Mouse (Mus musculus): ENCODE measurements around the gene Zfp54.
"Not testable (repeated sequence)": the region's sequence is repeated elsewhere in the genome, so short reads cannot be mapped to it uniquely, and the experiment has no call there.

Zfp54 gene

GRCm38 (mm10) chr17:21422664-21423599 lies at the start of gene Zfp54:
Gene Zfp54, plus strand, starts transcription at chr17:21423227.
- DNase-seq (ENCODE audit: extremely low spot score): peak; percentile 67

DNA sequence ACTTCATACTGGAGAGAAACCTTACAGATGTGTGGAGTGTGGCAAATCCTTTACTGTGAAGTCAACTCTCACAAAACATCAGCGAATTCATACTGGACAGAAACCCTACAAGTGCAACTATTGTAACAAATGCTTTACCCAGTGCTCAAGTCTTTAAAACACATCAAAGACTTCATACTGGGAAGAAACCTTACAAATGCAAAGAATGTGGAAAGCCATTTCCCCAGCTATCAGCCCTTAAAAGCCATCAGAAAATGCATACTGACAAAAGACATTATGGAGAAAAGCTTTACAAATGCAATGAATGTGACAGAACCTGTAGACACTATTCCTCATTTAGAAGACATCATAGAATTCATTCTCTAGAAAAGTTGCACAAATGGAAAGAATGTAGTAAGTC lies 47.7 kb upstream of the Zfp54 start:
- DNase-seq (ENCODE audit: extremely low spot score): no peak

DNA sequence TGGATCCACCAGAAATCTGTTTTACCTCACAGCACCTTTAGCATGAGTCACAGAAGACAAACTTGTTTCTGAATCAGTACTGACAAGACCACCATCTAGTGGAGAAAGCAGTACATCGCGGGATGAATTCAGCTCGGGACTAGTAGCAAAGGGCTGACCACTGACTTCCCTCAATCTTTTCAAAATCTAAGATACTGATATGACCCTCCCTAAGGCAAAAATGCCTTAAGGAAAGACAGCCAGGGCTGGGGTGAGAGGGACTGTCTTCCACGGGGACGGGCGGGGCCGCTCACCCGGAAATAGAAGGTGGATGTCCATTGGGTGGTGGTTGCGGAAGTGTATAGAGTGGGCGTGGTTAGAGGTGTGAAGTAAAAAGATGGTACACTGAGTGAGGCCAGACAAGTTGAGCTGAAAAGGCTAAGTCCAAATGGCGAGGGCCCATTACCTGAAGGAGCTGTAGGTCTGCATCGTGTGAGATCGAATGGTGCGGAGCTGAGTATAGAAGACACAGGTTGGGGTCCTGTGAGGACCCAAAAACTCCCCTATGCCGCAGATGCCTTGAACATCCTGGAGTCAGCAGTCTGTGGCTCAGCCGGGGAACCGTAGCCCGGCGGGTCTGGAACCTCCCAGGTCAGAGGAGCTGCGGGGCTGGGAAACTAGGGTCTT lies 39.5 kb upstream of the Zfp54 start, which contains the start of gene Zfp677:
Gene Zfp677, plus strand, starts transcription at position 358 of the 666 bp plus-strand sequence.
- peak; percentile 83 for DNase-seq (ENCODE audit: extremely low spot score)

- no peak for DNase-seq (ENCODE audit: extremely low spot score)
Observed at GRCm38 (mm10) chr17:21384057-21384411, 39.0 kb upstream of the Zfp54 start.

DNA sequence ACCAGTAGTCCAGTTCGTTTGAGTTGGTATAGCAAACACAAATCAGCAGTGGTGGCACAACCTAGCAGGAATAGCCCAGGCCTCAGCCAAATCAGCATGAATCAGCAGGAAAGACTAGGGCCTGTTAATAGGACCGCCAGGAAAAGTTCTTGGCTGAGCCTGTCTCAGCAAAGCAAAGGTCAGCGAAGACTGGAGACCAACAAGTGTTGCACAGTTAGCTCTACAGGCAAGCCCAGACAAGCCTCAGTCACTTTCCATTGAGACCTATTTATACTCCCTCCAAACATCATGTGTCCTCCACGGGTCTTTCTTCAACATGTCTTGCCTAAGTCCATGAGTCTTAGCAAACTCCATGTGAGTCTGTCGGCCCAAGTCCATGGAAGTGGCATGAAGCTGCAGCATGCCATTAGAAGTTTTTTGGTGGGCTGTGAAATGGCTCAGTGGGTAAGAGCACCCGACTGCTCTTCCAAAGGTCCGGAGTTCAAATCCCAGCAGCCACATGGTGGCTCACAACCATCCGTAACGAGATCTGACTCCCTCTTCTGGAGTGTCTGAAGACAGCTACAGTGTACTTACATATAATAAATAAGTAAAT lies 15.9 kb downstream of the Zfp54 start:
- not testable (repeated sequence) for DNase-seq (ENCODE audit: extremely low spot score)

DNA sequence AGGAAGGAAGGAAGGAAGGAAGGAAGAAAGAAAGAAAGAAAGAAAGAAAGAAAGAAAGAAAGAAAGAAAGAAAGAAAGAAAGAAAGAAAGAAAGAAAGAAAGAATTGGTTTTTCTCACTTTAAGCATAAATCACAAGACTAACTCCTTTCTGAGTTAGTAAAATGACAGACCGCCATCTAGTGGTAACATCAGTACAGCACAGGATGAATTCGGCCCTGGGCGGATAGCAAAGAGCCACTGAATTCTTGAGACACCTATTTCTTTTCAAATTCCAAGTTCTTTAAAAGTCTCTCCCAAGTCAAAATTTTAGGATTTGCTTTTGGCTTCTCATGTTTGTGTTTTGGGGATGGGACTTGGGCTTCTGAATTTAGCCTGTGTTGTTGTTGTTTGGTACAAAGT lies 26.6 kb downstream of the Zfp54 start:
- peak; percentile 70 for DNase-seq (ENCODE audit: extremely low spot score)

GRCm38 (mm10) chr17:21450138-21450704 lies 27.2 kb downstream of the Zfp54 start, which contains the start of gene Zfp51:
Gene Zfp51, plus strand, starts transcription at chr17:21450374.
- DNase-seq (ENCODE audit: extremely low spot score): peak; percentile 89

GRCm38 (mm10) chr17:21463550-21463949 lies 40.5 kb downstream of the Zfp54 start:
- DNase-seq (ENCODE audit: extremely low spot score): no peak

- DNase-seq (ENCODE audit: extremely low spot score): no peak
Observed at GRCm38 (mm10) chr17:21472032-21472652, 49.1 kb downstream of the Zfp54 start.

DNA sequence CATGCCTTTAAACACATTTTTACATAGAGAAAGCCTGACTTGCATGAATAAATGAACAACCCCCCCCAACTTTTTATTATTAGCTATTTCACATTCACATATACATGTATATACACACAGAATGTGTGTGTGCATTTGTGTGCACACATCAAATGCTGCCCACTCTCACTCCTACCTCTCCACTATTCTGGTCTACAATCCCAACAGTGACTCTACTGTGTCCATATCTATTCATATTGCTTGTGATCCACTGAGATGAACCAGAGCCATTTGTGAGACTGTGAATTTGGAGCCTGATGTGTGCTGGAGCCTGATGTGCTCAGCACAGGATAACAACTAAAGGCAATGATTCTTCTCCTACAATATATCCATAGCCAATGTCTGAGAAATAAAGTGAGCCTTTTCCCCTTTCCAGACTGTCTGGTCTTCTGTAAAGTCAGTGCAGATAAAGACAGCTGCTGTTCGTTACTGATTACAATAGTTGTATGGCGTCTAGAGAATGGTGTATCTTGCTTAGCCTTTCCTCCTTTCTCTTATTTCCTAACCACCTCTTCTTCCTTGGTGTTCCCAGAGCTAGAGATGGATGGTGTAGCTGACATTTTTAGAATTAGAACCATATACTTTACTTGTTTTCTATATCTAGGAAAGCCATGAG lies 49.8 kb downstream of the Zfp54 start:
- DNase-seq (ENCODE audit: extremely low spot score): no peak

DNA sequence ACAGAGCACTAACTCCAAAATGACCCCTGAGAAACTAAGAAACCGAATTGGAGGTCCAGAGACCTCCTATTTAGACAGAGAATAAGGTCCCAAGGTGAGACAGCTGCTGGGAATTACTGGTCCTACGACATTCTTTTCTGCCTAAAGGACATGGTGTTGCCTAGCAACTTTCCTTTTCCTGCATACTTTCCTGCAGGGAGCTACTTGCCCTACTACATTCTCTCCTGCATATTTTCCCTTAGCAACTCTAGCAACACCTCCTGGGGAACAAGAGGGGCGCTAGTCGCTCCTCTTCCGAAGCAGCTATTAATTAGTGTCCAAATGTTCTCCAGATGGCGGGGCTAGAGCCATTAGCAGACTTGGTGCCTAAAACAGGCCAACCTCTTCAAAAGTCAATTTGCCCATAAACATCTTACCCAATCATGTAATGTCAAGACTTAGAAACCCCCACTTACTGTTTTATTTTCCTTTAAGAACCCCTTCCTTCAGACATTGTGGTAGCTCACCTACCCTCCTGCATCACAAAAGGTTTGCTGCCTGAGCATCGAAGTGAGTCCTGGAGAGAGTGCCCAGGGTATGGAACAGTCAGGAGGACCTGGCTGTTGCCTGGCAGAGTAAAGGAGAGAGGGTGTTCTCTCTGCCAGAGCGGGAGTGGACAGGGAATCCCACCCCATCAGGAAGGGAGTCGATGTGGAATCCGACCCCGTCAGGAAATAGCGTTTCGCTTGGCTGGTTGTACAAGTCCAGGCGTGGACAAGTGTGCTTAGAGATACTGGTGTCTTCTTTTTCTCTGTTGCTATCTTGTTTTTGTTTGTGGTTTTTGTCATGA lies 50.5 kb downstream of the Zfp54 start:
- peak; percentile 48 for DNase-seq (ENCODE audit: extremely low spot score)

DNA sequence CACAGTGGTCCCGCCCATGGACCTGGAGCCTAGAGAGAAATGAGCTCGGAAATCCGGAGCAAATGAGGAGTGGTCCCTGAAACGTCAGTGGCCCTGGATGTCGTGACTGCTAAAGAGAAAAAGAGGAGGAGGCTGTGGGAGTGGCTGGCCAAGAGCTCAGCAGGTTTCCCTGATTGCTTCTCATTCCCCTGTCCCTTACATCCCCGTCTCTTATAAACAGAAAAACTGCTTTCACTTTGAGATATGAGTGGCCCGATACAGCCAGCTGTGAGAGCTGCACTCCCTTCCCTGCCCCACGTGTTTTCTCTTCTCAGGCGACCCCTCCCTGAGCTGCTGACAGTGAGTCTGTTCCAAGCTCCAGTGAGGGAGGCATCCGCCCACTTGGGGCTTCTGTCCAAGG lies 51.7 kb downstream of the Zfp54 start:
- not testable (repeated sequence) for DNase-seq (ENCODE audit: extremely low spot score)

DNA sequence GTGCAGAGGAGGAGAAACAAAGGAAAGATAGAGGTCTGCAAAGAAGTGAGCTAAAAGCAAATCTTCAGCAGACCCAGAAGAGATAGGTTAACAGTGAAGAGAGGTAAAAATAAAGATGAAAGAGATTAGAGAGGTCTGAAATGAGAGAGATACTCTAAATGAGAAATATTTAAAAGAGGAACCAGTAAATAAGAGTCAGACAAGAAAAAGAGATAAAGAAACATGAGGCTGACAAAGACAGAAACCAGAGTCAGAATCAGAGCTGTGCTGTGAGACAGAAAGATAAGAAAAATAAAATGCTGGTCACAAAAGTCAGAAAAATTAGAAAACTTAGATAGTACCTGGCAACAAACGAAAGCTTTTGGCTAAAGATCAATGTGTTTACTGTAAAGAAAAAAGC lies 52.3 kb downstream of the Zfp54 start:
- DNase-seq (ENCODE audit: extremely low spot score): not testable (repeated sequence)

DNA sequence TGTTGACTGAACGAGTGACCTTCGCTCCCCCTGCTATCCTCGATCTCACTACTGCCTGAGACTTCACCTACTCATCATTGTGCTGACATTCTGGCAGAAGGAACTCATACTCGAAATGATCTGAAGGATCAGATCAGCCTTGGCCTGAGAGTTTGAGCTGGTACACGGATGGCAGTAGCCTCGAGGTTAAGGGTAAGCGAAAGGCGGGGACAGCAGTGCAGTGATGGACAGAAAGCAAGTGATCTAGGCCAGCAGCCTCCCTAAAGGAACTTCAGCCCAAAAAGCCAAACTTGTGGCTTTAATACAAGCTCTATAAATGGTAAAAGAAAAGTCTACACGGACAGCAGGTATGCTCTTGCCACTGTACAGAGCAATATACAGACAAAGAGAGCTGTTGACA lies 53.3 kb downstream of the Zfp54 start:
- DNase-seq (ENCODE audit: extremely low spot score): not testable (repeated sequence)

DNA sequence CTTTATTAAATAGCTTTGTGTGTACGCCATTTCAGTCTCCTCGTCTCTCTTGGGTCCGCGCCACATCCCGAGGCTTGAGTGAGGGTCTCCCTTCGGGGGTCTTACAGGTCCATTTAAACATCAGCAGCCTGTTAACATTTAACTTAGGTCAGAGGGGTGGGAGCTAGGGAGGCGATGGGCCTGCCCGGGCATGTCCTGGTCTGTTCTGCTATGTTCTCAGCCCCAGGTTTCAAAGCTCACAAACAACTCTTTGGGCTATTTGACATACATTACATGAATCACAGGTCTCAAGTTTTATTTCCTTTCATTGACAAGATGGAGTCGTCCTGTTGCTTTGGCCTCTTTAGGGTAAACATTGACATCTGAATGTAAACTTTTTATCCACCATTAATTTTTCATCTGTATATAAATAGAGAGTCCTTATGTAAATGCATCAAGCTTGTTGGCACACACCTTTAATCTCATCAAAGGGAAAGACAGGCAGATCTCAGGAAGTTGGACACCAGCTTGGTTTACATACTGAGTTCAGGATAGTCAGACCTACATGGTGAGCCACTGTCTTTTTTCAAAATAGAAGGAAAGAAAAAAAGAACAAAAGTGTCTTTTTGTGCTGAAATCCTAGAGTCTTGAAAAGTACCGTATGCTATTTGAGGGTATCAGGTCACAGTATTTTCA lies 55.2 kb downstream of the Zfp54 start:
- not testable (repeated sequence) for DNase-seq (ENCODE audit: extremely low spot score)

All from embryo, embryonic 9.5 days (tissue).